Mouse (Mus musculus) urinary bladder, postnatal 25 days (tissue): ENCODE results near the gene Ubr4.
"Not testable (repeated sequence)": the region's sequence is repeated elsewhere in the genome, so short reads cannot be mapped to it uniquely, and the experiment has no call there.

ENCODE experiments used
- DNase-seq: peaks from one replicate; pipeline ENCODE4 v3.0.0; 2022; ENCODE audit warnings: low spot score

The Ubr4 gene

DNA sequence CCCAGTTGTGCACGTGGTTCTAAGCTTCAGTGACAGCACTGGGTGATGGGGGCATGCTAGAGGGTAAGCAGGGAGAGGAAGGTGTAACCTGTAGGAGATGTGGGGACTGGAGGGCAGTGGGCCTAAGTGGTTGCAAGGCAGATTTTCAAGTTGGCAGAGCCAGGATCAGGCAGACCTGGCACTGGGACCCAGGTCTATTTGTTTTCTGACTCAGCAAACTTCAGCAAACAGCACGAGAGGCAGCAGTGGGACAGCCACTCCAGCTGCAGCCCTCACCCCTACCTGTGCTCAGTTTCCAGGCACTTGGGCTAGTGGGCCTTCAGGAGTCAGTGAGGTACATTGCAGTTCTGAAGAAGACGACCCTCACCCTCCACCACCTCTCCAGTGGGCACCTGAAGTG lies 4.8 kb downstream of the Ubr4 start:
- DNase-seq = no peak

DNA sequence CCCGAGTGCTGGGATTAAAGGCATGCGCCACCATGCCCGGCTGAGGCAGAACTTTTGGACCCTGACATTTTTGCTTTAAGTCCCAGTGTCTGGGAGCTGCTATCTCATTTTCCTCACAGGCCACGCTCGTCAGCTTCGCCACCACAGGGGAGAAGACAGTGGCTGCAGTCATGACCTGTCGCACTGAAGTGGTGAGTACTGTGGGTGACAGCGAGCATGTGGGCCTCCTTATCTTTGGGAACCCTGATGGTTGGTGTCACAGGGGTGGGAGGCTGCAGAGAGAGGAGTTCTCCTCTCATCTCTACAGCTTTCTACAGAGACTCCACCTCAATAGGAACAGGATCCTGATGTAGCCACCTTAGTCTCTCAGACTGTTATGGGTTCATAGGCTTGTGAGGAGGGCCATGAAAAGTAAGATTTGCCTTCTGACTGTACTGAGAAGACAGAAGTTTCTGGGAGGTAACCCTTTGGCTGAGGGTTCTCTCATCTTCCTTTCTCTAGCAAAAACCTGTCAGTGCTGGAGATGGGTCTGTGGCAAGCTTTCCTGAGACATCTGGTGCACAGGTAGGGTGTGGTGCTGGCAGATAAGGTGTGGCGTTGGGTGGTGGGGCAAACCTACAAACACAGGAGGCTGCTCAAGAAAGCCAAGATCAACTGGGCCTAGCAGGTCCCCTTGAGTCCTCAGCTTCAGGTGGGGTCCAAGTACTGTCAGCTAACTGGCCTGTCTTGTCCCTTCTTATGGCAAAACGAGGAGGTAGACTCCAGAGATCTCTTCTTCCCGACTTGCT lies 8.5 kb downstream of the Ubr4 start:
- no peak for DNase-seq

DNA sequence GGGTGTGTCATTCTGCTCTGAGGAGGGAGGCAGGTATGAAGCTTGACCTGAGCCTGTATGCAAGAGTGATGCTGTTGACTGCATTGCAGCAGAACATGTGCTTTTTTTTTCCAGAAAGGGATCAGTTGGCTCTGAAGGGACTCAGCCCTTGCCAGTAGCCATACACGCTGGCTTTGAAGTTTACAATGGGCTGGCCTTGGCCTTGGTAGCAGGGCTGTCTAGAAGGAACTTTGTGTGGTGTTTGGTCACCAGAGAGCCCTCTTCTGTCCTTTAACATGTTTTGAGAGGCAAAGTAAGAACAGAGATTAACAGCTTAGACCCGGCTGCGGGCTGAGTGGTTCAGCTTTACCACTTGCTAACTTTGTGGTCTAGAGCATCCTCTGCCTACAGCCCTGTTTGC lies 14.9 kb downstream of the Ubr4 start:
- no peak for DNase-seq

DNA sequence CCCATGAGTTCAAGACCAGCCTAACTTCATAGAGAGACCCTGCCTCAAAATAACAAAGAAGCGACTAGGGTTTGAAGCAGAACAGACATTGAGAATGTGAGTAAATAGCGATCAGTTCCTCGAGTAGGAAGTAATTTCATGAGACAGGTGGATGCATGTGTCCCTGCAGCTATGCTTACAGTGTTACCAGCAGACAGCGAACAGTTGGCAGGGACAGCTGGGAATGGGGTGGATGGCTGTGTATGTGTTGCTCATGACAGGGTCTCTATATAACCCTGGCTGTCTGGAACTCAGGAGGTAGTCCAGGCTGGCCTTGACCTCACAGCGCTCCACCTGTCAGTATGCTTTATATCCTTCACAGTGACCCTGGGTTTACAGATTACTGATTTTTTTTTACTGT lies 15.6 kb downstream of the Ubr4 start:
- DNase-seq = no peak

DNA sequence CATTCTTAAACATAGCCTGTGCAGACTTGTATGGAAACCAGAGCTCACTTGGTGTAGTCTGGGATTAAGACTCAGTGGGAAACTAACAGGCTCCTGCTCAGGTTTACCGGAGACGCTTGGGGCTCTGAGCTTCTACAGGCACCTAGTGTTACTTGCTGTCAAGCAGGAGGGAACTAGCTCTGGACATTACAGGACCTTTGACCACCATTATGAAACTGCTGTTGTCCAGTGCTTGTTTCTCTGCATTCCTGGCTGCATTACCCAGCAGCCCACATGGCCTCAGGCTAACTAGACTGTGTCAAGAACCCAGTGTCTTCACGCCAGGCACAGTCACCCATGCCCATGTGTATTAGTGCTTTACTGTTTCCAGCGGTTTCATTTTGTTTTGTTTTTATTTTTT lies 20.7 kb downstream of the Ubr4 start:
- DNase-seq = no peak

DNA sequence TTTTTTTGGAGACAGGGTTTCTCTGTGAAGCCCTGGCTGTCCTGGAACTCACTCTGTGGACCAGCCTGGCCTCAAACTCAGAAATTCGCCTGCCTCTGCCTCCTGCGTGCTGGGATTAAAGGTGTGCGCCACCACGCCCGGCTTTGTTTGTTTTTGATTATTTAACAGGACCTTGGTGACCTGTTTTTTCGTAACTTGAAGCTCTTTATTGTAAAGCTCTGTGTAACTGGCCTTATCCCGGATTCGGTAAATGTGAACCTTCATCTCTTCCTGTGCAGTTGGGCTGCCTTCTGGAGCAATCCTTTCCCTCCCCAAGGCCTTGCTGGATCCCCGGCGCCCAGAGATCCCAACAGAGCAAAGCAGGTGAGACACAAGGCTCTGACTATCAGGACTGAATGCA lies 21.1 kb downstream of the Ubr4 start:
- no peak for DNase-seq

DNA sequence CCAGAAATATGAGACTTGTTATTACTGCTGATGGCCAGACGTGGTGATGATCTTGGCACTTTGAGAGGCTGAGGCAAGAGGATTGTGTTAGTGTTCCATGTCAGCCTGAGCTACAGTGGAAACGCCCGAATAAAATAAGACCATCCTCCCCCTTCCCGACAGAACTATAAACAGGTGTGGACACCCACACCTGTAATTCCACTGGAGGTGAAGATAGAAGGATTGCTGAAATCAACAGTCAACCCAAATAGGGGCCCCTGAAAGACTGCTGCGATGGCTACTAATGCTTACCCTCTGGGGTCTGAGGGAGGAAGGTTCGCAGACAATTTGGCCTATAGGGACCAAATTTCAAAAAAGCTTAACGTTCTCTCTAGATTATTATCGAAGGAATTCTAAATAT lies 27.3 kb downstream of the Ubr4 start:
- no peak for DNase-seq

DNA sequence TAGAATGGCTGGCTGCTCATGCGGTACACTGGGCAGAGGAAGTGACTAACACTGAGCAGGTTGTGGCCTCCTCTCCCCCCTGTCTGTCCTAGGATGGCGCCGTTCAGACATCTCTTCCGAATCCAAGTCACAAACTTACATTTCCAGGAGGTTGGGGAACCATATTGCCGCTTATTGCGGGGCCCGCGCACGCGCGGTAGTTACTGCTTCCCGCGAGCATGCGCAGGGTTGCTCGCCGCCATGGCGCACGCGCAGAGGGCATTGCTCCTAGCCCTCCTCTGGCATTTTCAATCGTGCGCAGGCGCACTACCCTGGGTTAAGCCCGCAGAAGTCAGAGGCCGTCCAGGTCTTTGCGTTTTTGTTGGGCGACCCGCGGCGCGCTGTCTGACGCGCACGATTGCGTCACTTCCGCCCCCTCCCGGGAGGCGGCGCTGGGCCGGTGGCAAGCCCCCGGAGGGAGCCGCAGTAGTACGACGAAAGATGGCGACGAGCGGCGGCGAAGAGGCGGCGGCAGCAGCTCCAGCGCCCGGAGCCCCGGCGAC lies 27.9 kb downstream of the Ubr4 start:
- peak; percentile 100 for DNase-seq

DNA sequence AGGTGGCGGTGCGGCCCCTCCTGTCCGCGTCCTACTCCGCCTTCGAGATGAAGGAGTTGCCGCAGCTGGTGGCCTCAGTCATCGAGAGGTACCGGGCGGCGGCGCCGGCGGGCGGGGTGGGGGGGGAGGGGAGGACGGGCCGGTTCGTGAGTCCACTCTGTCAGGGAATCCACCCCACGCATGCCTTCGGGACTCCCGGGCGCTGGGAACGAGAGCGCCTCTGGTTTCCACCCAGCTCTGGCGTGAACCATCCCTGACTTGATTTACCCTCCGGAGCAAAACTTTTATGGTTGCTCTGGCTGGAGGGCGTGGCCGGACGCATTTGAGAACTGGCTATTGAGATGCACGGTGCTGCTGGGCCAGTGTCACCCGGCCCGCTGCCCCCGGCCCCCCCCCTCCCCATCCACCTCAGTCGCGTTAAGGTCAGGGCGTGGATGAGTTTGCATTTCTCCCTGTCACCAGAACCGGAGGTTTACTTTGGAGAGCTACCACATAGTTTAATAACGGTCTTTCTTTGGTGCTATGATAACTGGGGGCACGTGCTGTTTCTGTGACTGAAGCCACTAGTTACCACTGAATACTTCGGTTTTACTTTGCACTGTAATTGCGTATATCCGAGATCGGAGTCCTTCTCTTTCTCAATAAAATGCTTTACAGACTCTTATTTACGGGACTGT lies 28.5 kb downstream of the Ubr4 start:
- no peak for DNase-seq

DNA sequence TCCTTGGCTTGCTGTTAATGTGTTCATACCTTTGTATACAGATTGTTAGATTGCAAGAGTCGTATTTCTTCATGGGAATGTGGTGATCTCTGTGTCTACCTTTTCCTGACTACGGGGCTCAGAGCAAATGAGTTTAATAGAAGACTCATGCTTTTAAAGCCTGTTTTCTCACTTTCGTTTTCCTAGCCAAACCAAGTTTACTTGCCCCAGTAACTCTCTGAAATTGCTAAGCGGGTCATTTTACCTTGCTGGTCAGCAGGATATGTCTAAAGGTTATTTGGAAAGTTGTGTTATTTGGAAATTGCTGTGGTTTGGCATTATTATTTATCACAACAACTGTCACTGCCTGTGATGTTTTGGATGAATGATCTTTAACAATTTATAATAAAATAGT lies 29.0 kb downstream of the Ubr4 start:
- no peak for DNase-seq

DNA sequence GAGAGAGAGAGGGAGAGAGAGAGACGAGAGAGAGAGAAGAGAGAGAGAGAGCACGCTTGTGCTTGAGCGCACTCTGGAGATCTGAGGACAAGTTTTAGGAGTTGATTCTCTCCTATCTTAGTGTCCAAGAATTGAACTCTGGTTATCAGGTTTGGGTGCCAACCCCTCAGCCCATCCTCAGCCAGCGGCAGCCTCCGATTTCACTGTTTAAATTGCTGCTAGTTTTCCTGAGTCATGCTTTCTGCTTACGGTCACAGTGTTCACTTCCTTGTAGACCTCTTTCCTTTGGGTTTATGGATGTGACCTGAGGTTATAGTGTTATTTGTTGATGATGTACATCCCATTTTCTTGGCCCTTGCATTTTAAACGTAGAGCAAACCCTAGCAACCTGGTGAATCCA lies 29.8 kb downstream of the Ubr4 start:
- DNase-seq = no peak

DNA sequence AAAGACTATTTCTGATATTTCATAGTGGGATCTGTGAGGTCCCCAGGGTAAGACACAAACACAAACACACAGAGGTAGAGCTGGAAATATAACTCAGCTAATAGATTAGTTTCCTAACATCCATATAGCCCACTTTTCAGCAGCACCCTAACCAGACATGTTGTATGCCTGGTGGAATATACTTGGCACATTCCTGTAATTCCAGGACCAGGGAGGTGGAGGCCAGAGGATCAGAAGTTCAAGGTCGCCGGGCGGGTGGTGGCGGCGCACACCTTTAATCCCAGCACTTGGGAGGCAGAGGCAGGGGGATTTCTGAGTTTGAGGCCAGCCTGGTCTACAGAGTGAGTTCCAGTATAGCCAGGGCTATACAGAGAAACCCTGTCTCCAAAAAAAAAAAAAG lies 33.4 kb downstream of the Ubr4 start:
- DNase-seq = not testable (repeated sequence)

DNA sequence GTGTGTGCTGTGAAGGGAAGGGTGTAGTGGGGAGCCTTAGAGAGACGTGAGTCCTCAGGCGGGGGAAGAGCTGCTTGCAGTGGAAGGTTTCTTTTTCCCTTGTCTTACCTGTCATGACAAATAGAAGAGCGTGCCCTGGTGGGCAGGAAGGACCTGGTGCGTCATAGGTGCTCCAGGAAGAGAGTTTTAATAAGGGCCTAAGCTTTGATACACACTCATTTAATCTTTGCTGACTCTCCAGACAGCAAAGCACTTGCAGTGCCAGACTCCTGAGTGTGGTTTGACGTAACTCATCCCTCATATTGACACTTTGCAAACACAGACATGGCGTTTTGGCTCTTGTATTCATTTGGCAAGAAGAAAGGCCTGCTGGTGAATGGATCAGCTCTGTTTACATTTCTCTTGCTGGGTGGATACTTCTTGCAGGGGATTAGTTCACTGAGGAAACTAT lies 34.5 kb downstream of the Ubr4 start:
- peak; percentile 13 for DNase-seq

DNA sequence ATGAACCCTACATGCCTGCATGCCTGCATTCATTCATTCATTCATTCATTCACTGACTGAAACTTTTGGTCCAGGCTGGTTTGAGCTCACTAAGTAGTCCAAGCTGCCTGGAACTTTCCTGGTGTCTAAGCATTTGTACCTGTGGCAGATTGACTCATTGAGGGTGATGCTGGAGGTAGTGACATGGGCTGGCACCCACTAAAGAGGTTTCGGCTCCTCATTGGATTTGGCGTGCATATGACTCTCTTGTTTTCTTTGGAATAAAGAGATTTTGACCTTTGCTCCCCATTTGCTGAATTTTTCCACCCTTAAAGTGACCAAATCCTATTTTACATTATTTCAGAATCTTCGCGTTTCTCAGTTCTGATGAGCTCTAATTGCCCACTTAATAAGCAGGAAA lies 37.1 kb downstream of the Ubr4 start:
- no peak for DNase-seq

DNA sequence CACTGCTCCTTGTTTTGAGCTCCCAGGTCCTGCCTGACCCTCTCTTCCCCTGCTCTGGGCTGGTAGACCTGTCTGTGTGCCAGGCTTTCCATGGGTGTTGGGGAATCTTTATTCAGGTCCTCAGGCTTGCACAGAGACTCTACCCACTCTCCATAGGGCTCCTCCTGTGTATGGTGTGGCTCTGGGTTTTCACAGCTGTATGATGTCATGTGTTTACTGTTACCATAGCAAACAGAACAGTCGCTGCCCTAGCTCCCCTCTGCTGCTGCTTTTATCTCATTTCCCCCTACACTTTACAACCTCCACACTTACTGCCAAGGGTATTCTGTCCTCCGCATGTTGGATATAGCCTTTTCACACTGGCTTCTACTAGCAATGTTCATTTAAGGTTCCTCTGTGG lies 43.0 kb downstream of the Ubr4 start:
- DNase-seq = no peak

DNA sequence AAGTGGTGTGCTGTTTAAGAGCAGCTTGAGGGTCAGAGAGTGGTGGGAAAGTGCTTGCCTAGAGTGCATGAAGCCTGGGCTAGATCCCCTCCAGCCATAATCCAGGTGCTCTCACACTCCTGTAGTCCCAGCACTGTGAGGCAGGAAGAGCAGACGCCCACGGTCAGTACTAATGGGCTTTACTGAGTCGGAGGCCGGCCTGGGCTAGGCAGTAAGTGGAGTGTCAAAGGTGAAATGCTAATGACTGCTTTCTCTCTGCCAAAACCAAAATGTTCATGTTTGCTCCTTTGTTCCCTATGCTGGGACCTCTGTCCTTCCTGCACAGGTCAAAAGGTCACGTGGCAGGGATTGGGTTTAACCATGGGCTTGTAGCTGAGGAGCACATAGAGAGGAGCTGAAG lies 48.1 kb downstream of the Ubr4 start:
- DNase-seq = no peak

DNA sequence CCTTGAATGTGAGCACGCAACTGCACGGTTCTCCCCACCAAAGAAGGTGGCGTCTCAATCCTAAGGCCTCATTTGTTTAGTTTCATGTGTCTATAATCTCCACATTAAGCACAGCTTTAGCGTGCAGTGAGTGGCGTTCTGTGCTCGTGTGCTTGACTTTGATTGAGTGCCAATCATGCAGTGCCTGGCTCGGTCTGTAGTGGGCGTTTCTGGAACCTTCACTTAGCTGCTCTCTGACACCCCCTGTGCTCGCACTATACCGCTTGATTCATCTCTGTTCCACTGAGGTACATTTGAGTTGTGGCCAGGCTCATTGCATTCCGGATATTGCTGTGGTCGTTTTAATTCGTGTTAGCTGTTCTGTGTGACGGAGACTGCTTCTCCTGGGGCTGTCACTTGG lies 50.8 kb downstream of the Ubr4 start:
- no peak for DNase-seq

DNA sequence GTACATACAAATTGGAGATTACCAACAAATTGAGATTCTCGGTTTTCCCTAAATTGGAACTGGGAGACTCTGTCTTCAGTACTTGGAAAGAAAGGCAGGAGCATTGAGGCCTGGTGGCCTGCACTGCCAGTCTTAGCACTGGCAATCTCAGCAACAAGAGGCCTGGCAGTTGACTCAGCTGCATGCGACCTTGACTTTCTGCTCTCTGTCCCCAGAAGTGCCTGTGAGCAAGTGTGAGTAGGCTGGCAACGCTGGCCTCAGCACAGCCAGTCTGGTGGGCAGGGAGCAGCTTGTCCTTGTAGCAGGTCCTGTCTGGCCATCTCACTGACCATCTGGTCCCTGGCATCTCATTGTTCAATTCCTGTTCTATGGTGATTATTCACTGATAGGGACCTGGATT lies 58.9 kb downstream of the Ubr4 start:
- no peak for DNase-seq

DNA sequence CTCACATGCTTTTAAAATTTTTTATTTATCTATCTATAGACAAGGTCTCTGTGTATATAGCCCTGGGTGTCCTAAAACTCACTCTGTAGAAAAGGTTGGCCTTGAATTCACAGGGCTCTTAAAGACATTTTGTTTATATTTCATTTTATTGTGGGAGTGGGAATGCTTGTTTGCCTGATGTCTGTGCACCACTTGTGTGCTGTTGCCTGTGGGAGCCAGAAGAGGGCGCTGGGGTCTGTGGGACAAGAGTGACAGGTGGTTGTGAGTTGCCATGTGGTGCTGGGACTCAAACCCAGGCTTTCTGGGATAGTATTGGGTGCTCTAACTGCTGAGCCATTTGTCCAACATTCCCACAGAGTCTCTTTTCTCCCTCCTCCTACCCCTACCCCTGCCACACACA lies 65.5 kb downstream of the Ubr4 start:
- DNase-seq = no peak

DNA sequence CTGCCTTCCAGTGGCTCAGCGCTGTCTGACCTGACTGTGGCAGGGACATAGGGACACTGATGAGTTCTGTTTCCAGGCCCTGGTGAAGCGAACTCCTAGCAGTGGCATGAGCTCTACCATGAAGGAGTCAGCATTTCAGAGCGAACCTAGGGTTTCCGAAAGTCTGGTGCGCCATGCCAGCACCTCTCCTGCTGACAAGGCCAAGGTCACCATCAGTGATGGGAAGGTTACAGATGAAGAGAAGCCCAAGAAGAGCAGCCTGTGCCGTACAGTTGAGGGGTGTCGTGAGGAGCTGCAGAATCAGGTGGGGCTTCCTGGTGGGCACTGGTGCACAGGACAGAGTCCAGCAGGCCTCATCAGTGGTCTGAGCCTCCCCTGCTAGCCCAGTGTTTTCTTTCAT lies 69.2 kb downstream of the Ubr4 start:
- DNase-seq = no peak

DNA sequence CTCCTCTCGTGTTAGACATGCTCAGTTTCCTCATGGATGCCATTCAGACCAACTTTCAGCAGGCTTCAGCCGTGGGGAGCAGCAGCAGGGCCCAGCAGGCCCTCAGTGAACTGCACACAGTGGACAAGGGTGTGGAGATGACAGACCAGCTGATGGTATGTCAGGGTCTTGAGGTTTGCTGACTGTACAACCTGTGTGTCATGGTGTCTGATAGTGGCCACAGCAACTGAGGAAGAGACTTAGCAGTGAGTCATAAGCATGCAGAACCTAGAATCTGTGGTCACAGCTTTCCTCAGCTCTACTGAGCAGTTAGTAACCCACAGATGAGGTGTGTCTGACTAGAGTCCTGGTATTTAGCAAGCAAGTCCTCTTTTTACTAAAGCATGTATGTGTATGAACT lies 70.0 kb downstream of the Ubr4 start:
- no peak for DNase-seq

DNA sequence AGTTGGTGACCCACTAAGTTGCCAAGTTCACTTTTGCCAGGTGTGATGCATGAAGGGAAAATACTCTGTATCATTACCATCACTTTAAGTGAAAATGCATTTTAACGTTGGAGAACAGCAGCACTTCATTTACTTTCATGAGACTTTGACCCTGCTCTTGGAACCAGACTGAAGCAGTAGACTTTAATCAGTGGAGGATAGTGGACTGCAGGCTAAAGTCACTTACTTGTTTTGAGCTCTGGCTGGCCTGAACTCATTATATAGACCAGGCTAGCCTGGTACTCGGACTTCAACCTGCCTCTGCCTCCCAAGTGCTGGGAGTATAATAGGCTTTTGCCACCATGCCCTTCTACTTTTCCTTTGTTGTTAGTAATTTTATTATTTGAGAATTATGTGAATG lies 70.9 kb downstream of the Ubr4 start:
- DNase-seq = no peak

DNA sequence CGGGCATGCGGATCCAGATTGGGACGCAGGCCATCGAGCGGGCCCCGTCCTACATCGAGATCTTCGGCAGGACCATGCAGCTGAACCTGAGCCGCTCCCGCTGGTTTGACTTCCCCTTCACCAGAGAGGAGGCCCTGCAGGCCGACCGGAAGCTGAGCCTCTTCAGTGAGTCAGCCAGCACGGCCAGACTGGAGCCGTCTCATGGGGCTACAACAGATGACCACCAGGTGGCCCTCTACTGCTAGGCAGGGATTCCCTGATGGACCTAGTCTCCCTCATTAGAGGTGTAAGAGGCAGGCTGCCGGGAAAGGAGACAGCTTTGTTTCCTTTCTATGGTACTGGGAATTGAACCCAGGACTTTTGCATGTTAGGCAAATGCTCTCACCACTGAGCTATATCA lies 77.8 kb downstream of the Ubr4 start:
- peak; percentile 52 for DNase-seq

DNA sequence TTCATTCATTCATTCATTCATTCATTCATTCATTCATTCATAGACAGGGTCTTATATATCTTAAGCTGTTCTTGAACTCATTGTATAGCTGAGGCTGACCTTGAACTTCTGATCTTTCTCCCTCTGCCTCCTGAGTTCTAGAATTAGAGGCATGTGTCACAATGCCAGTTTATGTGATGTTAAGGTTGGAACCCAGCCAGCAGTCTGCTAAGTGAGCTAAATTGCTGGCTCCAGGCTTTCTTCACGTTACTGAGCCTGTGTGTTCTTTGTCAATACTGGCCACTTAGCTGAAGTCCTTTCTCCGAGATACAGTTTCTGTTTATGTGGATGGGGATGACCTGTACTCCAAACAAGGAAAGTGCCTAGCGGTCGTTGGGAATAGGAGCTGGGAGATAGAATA lies 78.5 kb downstream of the Ubr4 start:
- no peak for DNase-seq
